ENCODE assay signal across 21 mouse cellular contexts in genomic region chr7:132253078-132253477, GRCm38 (mm10).
DNase-seq lines count a peak whose midpoint lies in the region; ATAC-seq lines count a peak whose summit lies in the region.
"Had no signal": no experiment of that assay in that cellular context is flagged by ENCODE, and none has a peak within 500 bp of the region (broad histone marks: within the 10 kb centered on the region; RNA-seq: fewer than 3 reads in every experiment).

No protein-coding gene starts in this region.

- no peak overlapping the region for H3K9ac ChIP-seq in hindbrain, embryonic 13.5 days
- no peak overlapping the region for H3K9ac ChIP-seq in hindbrain, embryonic 12.5 days
- no peak overlapping the region for H3K9ac ChIP-seq in midbrain, embryonic 16.5 days (ENCODE audit: low read depth, low read length)
- H3K9ac ChIP-seq in heart, embryonic 11.5 days (ENCODE audit: low read depth, low read length), result no peak overlapping the region
- H3K9ac ChIP-seq: embryonic facial prominence, embryonic 12.5 days; heart, embryonic 12.5 days; liver, embryonic 14.5 days; lung, embryonic 14.5 days; midbrain, embryonic 15.5 days had no signal

- no peak for ATAC-seq in hindbrain, embryonic 13.5 days (ENCODE audit: low FRiP score)
- no peak for ATAC-seq in hindbrain, embryonic 12.5 days (ENCODE audit: low FRiP score)
- ATAC-seq in midbrain, embryonic 16.5 days, result no peak
- ATAC-seq in heart, embryonic 11.5 days (replicated peaks; ENCODE audit: insufficient number of reproducible peaks, low FRiP score, low TSS enrichment), result no peak
- ATAC-seq: intestine, postnatal 0 days; midbrain, embryonic 15.5 days had no signal

- H3K9me3 ChIP-seq in hindbrain, embryonic 13.5 days, result no peaks in the 10 kb centered on the region
- no peaks in the 10 kb centered on the region for H3K9me3 ChIP-seq in hindbrain, embryonic 12.5 days (replicated peaks)
- H3K9me3 ChIP-seq in midbrain, embryonic 10.5 days (replicated peaks), result no peaks in the 10 kb centered on the region
- no peaks in the 10 kb centered on the region for H3K9me3 ChIP-seq in midbrain, embryonic 16.5 days (replicated peaks; ENCODE audit: control insufficient read depth, low read length, poor library complexity, severe bottlenecking)
- H3K9me3 ChIP-seq in heart, embryonic 11.5 days (replicated peaks; ENCODE audit: control insufficient read depth, low read length), result no peaks in the 10 kb centered on the region
- H3K9me3 ChIP-seq: embryonic facial prominence, embryonic 12.5 days; heart, embryonic 12.5 days; midbrain, embryonic 15.5 days had no signal

- H3K4me1 ChIP-seq in hindbrain, embryonic 13.5 days (replicated peaks), result peaks cover 53% of the 10 kb centered on the region
- H3K4me1 ChIP-seq in hindbrain, embryonic 12.5 days, result peaks cover 21% of the 10 kb centered on the region
- H3K4me1 ChIP-seq in midbrain, embryonic 10.5 days, result peaks cover 35% of the 10 kb centered on the region
- peaks cover 4% of the 10 kb centered on the region; the same call in 1 of the 2 replicates for H3K4me1 ChIP-seq in midbrain, embryonic 16.5 days (ENCODE audit: control insufficient read depth, insufficient read depth, low read length)
- no peaks in the 10 kb centered on the region for H3K4me1 ChIP-seq in heart, embryonic 11.5 days (ENCODE audit: control insufficient read depth, insufficient read depth, low read length)
- H3K4me1 ChIP-seq: heart, embryonic 12.5 days had no signal

- peaks cover 14% of the 10 kb centered on the region for H3K36me3 ChIP-seq in hindbrain, embryonic 13.5 days
- H3K36me3 ChIP-seq in hindbrain, embryonic 12.5 days, result peaks cover 14% of the 10 kb centered on the region; the same call in 1 of the 2 replicates
- H3K36me3 ChIP-seq in midbrain, embryonic 10.5 days, result peaks cover 34% of the 10 kb centered on the region
- H3K36me3 ChIP-seq in midbrain, embryonic 16.5 days (ENCODE audit: control insufficient read depth, insufficient read depth, low read length), result no peaks in the 10 kb centered on the region
- H3K36me3 ChIP-seq in heart, embryonic 11.5 days (ENCODE audit: control insufficient read depth, insufficient read depth, low read length), result no peaks in the 10 kb centered on the region
- H3K36me3 ChIP-seq: embryonic facial prominence, embryonic 12.5 days; heart, embryonic 12.5 days; midbrain, embryonic 15.5 days had no signal

- no peak overlapping the region for H3K4me3 ChIP-seq in hindbrain, embryonic 13.5 days
- H3K4me3 ChIP-seq in hindbrain, embryonic 12.5 days, result no peak overlapping the region
- H3K4me3 ChIP-seq in midbrain, embryonic 10.5 days, result no peak overlapping the region
- no peak overlapping the region for H3K4me3 ChIP-seq in midbrain, embryonic 16.5 days (ENCODE audit: low read depth, low read length)
- no peak overlapping the region for H3K4me3 ChIP-seq in heart, embryonic 11.5 days (ENCODE audit: low read depth, low read length)
- H3K4me3 ChIP-seq: embryonic facial prominence, embryonic 12.5 days; heart, embryonic 12.5 days; midbrain, embryonic 15.5 days had no signal

- H3K27ac ChIP-seq in hindbrain, embryonic 13.5 days, result peak overlapping the region; percentile 26; the same call in 1 of the 2 replicates
- no peak overlapping the region for H3K27ac ChIP-seq in hindbrain, embryonic 12.5 days
- H3K27ac ChIP-seq in midbrain, embryonic 10.5 days (replicated peaks), result peak overlapping the region; percentile 60; the same call in 1 of the 2 replicates
- H3K27ac ChIP-seq in midbrain, embryonic 16.5 days (ENCODE audit: low read length), result no peak overlapping the region
- H3K27ac ChIP-seq in heart, embryonic 11.5 days (ENCODE audit: low read depth, low read length), result no peak overlapping the region
- H3K27ac ChIP-seq: embryonic facial prominence, embryonic 12.5 days; liver, embryonic 14.5 days; midbrain, embryonic 15.5 days had no signal

- peak; percentile 61 for DNase-seq in cerebellum, adult 9-10 months
- no peak for DNase-seq in cerebellum, postnatal 14 days
- no peak for DNase-seq in midbrain, embryonic 10.5 days (ENCODE audit: low spot score)
- no peak for DNase-seq in urinary bladder, postnatal 10 days (ENCODE audit: low spot score)
- DNase-seq: adrenal gland, postnatal 14 days; gastrocnemius, postnatal 14 days; heart, adult 11 months; heart, postnatal 10 days; kidney, postnatal 25 days; lung, postnatal 4 days; thymus, adult 2 months had no signal

- H3K27me3 ChIP-seq in hindbrain, embryonic 13.5 days, result no peaks in the 10 kb centered on the region
- H3K27me3 ChIP-seq in hindbrain, embryonic 12.5 days, result no peaks in the 10 kb centered on the region
- H3K27me3 ChIP-seq in midbrain, embryonic 10.5 days (ENCODE audit: low read depth, poor library complexity, severe bottlenecking), result no peaks in the 10 kb centered on the region
- no peaks in the 10 kb centered on the region for H3K27me3 ChIP-seq in midbrain, embryonic 16.5 days (ENCODE audit: control insufficient read depth, insufficient read depth, low read depth, low read length)
- H3K27me3 ChIP-seq in heart, embryonic 11.5 days (ENCODE audit: control insufficient read depth, insufficient read depth, low read length), result no peaks in the 10 kb centered on the region
- H3K27me3 ChIP-seq: embryonic facial prominence, embryonic 12.5 days; midbrain, embryonic 15.5 days had no signal

- WGBS in hindbrain, embryonic 13.5 days, result 89% methylated on average over 4 of the region's 4 CpGs
- WGBS in hindbrain, embryonic 12.5 days, result 79% methylated on average over 4 of the region's 4 CpGs
- WGBS in midbrain, embryonic 10.5 days, result 88% methylated on average over 4 of the region's 4 CpGs
- 82% methylated on average over 4 of the region's 4 CpGs for WGBS in midbrain, embryonic 16.5 days
- 86% methylated on average over 4 of the region's 4 CpGs for WGBS in heart, embryonic 11.5 days (ENCODE audit: insufficient replicate concordance)

- no peak overlapping the region for H3K4me2 ChIP-seq in hindbrain, embryonic 13.5 days
- no peak overlapping the region for H3K4me2 ChIP-seq in hindbrain, embryonic 12.5 days (replicated peaks)
- no peak overlapping the region for H3K4me2 ChIP-seq in midbrain, embryonic 16.5 days (ENCODE audit: low read length)
- no peak overlapping the region for H3K4me2 ChIP-seq in heart, embryonic 11.5 days
- H3K4me2 ChIP-seq: embryonic facial prominence, embryonic 12.5 days; heart, embryonic 12.5 days; lung, embryonic 14.5 days; midbrain, embryonic 15.5 days had no signal

Comparison
In these comparisons a context has a peak if more than half of its experiments do, and no peak if none do; other contexts are left out.
1. H3K27ac ChIP-seq: peak in hindbrain, embryonic 13.5 days (single experiment) and midbrain, embryonic 10.5 days (single experiment); none in hindbrain, embryonic 12.5 days (single experiment), midbrain, embryonic 16.5 days (single experiment) and heart, embryonic 11.5 days (single experiment).